Mouse (Mus musculus) adrenal gland, postnatal 25 days (tissue): ENCODE results near the gene RPS10-NUDT3. TPM values are rescaled to one million over a fixed set of nuclear protein-coding genes. Genes with fewer than 3 reads are reported as not detected.
A peak's percentile ranks its signal among the peaks of the same experiment; 100 is the strongest.

Experiments
- DNase-seq: peaks from one replicate; pipeline ENCODE4 v3.0.0; 2021; ENCODE audit warnings: mixed read lengths
- long read RNA-seq: library from polyadenylated mRNA; stranded (forward); transcript quantifications from one replicate; pipeline ENCODE4 v2.0.0, GENCODE M21; 2021
- total RNA-seq: library from RNA; stranded (reverse); gene quantifications from 2 replicates; pipeline ENCODE4 v1.2.3, GENCODE M21; 2021

RPS10-NUDT3 gene
- not detected in 2 replicates for total RNA-seq
- long read RNA-seq: 0 reads

- peak; percentile 91 for DNase-seq
Measured at GRCm38 (mm10) chr17:27634871-27635574, at the start of gene RPS10-NUDT3. Gene RPS10-NUDT3, minus strand, starts transcription at chr17:27635222.

GRCm38 (mm10) chr17:27678924-27679813 is 44.1 kb upstream of the RPS10-NUDT3 start:
- DNase-seq: no peak

DNA sequence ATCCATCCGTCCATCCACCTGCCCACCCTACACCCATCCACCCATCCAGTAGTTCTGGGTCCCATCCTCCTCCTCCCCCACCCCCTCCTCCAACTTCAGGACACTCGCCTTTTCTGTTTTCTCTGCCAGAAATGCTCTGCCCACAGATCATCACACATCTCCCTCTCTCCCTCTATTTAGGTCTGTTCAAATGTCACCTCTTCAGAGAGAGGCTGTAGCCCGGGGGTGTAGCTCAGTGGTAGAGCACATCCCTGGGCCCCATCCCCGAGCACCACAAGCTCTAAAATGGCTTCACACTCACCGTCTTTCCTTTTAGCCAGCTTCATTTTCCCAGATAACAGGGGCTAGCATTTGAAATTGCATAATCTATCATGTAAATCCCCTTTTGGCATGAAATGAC is 42.7 kb upstream of the RPS10-NUDT3 start:
- DNase-seq: no peak

DNA sequence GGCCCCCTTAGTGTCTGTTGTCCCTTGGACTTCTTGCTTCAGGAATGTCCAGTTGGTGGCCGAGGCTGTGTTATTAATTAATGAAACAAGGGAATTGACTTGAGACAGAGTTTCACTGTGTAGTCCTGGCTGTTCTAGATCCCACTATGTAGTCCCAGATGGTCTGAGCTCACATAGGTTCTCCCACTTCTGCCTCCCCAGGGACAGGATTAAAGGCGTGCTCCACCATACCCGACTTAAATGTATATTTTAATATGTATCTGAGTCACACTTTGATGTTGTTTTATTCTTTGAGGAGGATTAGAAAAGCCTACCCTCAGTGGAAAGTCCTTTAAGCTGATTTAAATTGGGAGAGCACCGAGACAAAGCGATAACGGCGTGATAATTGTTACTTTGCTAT is 41.2 kb upstream of the RPS10-NUDT3 start:
- no peak for DNase-seq

DNA sequence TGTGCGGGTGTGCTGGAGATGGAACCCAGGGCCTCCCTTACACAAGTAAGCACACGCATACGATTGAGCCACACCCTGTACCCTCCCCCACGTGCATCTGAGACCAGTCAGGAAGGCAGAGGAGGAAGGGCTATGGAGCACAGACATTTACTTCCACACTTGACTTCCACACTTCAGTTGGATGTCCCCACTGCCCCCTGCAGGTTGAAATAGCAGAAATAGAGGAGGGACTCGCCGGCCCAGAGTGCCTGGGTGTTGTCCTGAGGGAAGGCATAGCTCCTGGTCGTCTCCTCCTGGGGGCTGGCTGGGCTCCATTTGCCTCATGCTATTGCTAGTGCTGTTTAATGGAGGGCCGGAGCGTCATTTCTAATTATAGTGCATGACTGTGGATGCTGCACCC is 40.4 kb upstream of the RPS10-NUDT3 start:
- DNase-seq: no peak

GRCm38 (mm10) chr17:27673945-27674344 is 38.9 kb upstream of the RPS10-NUDT3 start:
- no peak for DNase-seq

GRCm38 (mm10) chr17:27671720-27672119 is 36.7 kb upstream of the RPS10-NUDT3 start:
- no peak for DNase-seq

DNA sequence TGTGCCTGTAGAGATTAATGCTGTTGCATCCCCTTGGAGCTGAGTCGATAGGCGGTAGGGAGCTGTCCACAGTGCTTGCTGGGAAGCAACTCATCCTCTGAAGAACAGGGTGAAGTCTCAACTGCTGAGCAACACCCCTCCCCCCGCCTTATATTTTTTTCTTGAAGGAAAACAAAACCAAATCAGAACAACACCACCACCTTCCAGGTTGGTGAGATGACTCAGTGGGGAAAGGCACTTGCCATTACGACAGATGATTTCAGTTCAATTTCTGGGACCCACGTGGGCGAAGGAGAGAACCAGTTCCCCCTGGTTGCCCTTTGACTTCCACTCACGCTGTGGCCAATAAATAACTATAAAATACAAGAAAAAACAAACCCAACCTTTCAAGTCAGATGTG is 23.7 kb upstream of the RPS10-NUDT3 start:
- DNase-seq: no peak

- no peak for DNase-seq
Measured at GRCm38 (mm10) chr17:27657123-27657522, 22.1 kb upstream of the RPS10-NUDT3 start.

DNA sequence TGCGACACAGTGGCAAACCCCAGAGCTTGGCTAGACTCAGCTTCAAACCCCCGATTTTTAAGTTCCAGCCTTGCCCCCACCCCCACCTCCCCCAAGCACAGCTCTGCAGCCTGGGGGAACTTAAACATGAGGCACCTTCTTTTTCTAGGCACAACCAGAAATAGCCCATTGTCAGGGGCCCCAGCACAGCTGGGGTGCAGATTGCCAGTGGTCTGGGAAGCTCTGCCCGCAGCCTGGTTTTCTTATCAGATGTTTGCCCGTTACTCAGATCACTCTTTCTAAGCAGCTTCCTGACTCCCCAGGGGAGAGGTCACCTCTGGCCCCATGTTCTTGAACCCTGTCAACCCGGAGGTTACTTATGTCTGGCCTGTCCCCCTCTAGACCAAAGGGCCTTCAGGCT is 21.4 kb upstream of the RPS10-NUDT3 start:
- no peak for DNase-seq

- no peak for DNase-seq
Measured at GRCm38 (mm10) chr17:27656011-27656399, 21.0 kb upstream of the RPS10-NUDT3 start.

DNA sequence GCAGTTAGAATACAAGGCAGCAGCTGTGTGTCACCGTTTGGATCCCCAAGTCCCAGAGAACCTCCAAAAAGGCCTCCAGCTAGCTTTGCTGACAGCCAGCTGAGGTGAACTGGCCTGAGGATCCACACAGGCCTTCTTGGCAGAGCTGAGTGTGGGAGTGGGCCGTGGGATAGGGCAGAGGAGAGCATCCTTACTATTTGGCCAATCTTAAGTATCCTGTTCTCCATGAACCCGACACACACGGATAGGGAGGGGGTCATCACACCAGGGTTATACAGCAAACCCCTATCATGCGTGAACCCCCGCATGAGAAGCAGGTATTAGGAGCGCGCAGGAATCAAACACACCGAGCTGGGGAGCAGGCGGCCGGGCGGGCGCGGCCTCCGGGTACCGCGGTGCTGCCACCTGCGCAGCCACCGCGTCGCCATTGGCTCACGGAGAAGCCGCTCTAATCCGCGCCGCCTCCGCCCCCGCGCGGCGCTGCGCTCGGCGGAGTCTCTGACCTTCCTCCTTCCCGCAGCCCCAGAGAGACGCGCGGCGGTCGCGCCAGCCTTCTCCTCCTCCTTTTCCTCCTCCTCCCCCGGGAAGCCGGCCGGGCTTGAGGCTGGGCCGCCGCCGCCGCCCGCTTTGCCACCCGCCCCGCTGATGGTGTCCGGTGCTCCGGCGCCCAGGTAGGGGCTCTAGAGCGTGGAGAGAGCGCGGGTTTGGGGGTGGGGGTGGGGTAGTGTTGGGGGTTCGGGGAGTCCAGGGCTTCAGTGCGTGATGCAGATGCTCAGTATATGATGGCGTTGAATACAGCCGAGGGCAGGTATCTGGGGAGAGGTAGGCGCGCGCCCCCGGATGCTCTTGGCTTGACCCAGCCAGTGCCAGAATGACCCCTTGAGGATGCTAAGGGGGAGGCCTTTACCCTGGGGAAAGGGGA is 20.3 kb upstream of the RPS10-NUDT3 start, which contains the start of gene Pacsin1:
Gene Pacsin1, plus strand, starts transcription at position 421 of the 922 bp plus-strand sequence.
- peak; percentile 59 for DNase-seq

GRCm38 (mm10) chr17:27653253-27653959 is 18.4 kb upstream of the RPS10-NUDT3 start:
- no peak for DNase-seq

GRCm38 (mm10) chr17:27652046-27652790 is 17.2 kb upstream of the RPS10-NUDT3 start:
- DNase-seq: no peak

- DNase-seq: no peak
Measured at GRCm38 (mm10) chr17:27650586-27650985, 15.6 kb upstream of the RPS10-NUDT3 start.

- peak; percentile 69 for DNase-seq
Measured at GRCm38 (mm10) chr17:27650160-27650559, 15.1 kb upstream of the RPS10-NUDT3 start.

DNA sequence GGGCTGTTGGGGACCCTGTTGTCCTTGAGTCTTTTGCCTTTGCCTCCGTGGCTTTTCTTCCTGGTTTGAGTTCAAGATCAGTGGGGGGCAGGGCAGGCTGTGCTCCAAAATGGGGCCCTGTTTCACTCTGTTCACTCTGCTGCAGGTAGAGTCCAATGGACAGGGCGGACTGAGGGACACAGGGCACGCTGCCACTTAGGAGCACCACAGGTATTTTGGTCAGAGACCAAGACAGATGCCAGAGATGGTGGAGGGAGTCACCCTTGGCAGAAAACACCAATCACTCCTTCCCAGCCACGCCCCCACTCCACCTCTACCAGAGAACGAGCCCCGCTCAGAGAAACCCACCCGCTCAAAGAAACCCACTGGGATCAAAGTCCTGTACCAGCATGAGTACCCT is 10.8 kb upstream of the RPS10-NUDT3 start:
- DNase-seq: no peak

- DNase-seq: no peak
Measured at GRCm38 (mm10) chr17:27644572-27644971, 9.6 kb upstream of the RPS10-NUDT3 start.

DNA sequence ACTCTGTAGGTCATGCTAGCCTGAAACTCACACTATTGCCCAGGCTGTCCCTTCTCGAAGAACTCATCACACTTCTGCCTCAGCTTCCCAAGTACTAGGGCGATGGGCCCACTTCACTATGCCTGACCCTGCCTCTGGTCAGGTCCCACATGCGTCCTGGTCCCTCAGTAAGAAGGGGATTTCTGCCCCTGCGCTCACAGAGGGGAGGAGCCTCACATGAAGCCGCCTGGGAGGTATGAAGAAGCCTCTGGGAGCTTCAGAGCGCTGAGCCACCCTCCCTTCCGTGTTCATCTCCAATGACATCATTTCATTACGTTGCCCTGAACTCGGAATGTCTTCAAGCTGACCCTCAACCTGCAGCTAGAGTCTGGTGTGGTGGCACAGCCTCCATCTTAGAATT is 8.7 kb upstream of the RPS10-NUDT3 start:
- no peak for DNase-seq

- DNase-seq: no peak
Measured at GRCm38 (mm10) chr17:27643101-27643500, 8.1 kb upstream of the RPS10-NUDT3 start.
